Mouse (Mus musculus) MEL (cell line): ENCODE data around the gene Atrnl1.

ENCODE experiments used
- BHLHE40 ChIP-seq: IDR thresholded peaks from 2 replicates; pipeline ENCODE4 v1.6.1; 2012; ENCODE audit warnings: low read depth, mild to moderate bottlenecking, inconsistent platforms, low read length, improper control_type of control experiment, borderline replicate concordance
- CHD1 ChIP-seq: IDR thresholded peaks from 2 replicates; pipeline ENCODE4 v1.6.1; 2012; ENCODE audit warnings: low read depth, mild to moderate bottlenecking, inconsistent platforms, low read length, improper control_type of control experiment
- CTCF ChIP-seq, 3 experiments: IDR thresholded peaks in 2 of 3; conservative IDR thresholded peaks in 1 of 3; 2 replicates each; pipeline ENCODE4 v1.5.1; 2011 to 2012; ENCODE audit warnings: low read length in 3 of 3, low read depth in 2 of 3, mild to moderate bottlenecking in 2 of 3, improper control_type of control experiment in 1 of 3, inconsistent platforms in 1 of 3, mixed read lengths in 1 of 3, moderate library complexity in 1 of 3; ENCODE audit not compliant: control insufficient read depth in 1 of 3, insufficient read depth in 1 of 3, poor library complexity in 1 of 3, severe bottlenecking in 1 of 3
- HCFC1 ChIP-seq: IDR thresholded peaks from 2 replicates; pipeline ENCODE4 v1.6.1; 2012; ENCODE audit warnings: low read depth, mild to moderate bottlenecking, inconsistent platforms, low read length, improper control_type of control experiment, moderate library complexity
- JUND ChIP-seq: IDR thresholded peaks from 2 replicates; pipeline ENCODE4 v1.6.1; 2011; ENCODE audit warnings: low read depth, mild to moderate bottlenecking, improper control_type of control experiment, low read length
- MYC ChIP-seq: IDR thresholded peaks from 2 replicates; pipeline ENCODE4 v1.6.1; 2011; ENCODE audit warnings: low read depth, mild to moderate bottlenecking, low read length, improper control_type of control experiment, moderate library complexity
- POLR2A ChIP-seq, 2 experiments: IDR thresholded peaks; 2 replicates each; pipeline ENCODE4 v1.6.1; 2011 to 2012; ENCODE audit warnings: low read length in 2 of 2, mild to moderate bottlenecking in 2 of 2, control low read depth in 1 of 2, improper control_type of control experiment in 1 of 2, low read depth in 1 of 2, moderate library complexity in 1 of 2; ENCODE audit not compliant: control insufficient read depth in 1 of 2, insufficient read depth in 1 of 2, poor library complexity in 1 of 2
- TAL1 ChIP-seq: IDR thresholded peaks from 2 replicates; pipeline ENCODE4 v1.6.1; 2012; ENCODE audit warnings: mild to moderate bottlenecking, inconsistent platforms, low read length, moderate library complexity, mixed read lengths
- TCF12 ChIP-seq: IDR thresholded peaks from 2 replicates; pipeline ENCODE4 v1.6.1; 2014; ENCODE audit warnings: low read depth, mild to moderate bottlenecking, inconsistent platforms, low read length, improper control_type of control experiment, moderate library complexity
- USF1 ChIP-seq: IDR thresholded peaks from 2 replicates; pipeline ENCODE4 v1.6.1; 2014; ENCODE audit warnings: low read depth, mild to moderate bottlenecking, inconsistent platforms, low read length, improper control_type of control experiment, moderate library complexity

- TF ChIP-seq TAL1 (no peak), BHLHE40 (no peak), JUND (no peak), CHD1 (no peak), TCF12 (no peak), POLR2A (IDR thresholded peaks at IDR 0.05; ENCODE audit: control insufficient read depth in 1 of 2, insufficient read depth in 1 of 2, low read depth in 1 of 2, low read length in 2 of 2, poor library complexity in 1 of 2) (no peak), CTCF (IDR thresholded peaks at IDR 0.05 in 2 of 3, conservative IDR thresholded peaks at IDR 0.05 in 1 of 3; ENCODE audit: control insufficient read depth in 1 of 3, insufficient read depth in 1 of 3, low read depth in 2 of 3, low read length in 3 of 3, poor library complexity in 1 of 3, severe bottlenecking in 1 of 3) (peak; percentile 61 to 92 (median 74)), USF1 (0 out of 2 replicates have a peak, but pooled peaks have one; percentile 6), HCFC1 (no peak), MYC (no peak; the same call in 1 of the 2 replicates)
These were observed 44.2 kb downstream of the Atrnl1 start for GRCm38 (mm10) chr19:57655083-57655482.
